Mouse (Mus musculus): ENCODE results near the gene Iqcf1.

DNA sequence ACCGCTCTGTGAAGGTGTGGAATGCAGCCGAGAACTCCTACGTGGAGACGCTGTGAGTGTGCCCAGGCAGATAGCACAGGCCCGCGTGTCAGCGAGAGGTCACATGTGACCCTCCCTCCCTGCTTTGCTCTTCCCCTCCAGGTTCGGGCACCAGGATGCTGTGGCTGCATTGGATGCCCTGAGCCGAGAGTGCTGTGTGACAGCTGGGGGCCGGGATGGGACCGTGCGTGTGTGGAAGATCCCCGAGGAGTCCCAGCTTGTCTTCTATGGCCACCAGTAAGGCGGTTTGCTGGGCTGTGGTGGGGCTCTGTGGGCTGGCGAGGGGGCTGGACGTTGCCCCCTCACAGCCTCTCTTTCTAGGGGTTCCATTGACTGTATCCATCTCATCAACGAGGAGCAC, 16.2 kb upstream of the Iqcf1 start:
- TF ChIP-seq CTCF (IDR thresholded peaks at IDR 0.05; ENCODE audit: extremely low read depth, insufficient read depth, insufficient read length, insufficient replicate concordance) (no peak), POLR2A (IDR thresholded peaks at IDR 0.05; ENCODE audit: low read depth, low read length) (no peak)
